Mouse (Mus musculus) cerebellum, postnatal 10 days (tissue): Measurements from ENCODE around the gene Esrrg.

ENCODE experiments used
- DNase-seq, 2 experiments: peaks; one replicate each; pipeline ENCODE4 v3.0.0; 2021; ENCODE audit warnings: mixed read lengths in 2 of 2

Esrrg gene

GRCm38 (mm10) chr1:187779589-187780178, 171.1 kb downstream of the Esrrg start:
- no peak for DNase-seq

GRCm38 (mm10) chr1:187785226-187785625, 176.6 kb downstream of the Esrrg start:
- no peak for DNase-seq

GRCm38 (mm10) chr1:187787055-187788016, 178.7 kb downstream of the Esrrg start:
- no peak for DNase-seq

- DNase-seq = no peak
These were observed 185.8 kb downstream of the Esrrg start for GRCm38 (mm10) chr1:187794240-187794930.

- no peak for DNase-seq
These were observed 187.0 kb downstream of the Esrrg start for GRCm38 (mm10) chr1:187795551-187795950.

GRCm38 (mm10) chr1:187799300-187799699, 190.7 kb downstream of the Esrrg start:
- peak; percentile 57 for DNase-seq

- no peak for DNase-seq
These were observed 192.2 kb downstream of the Esrrg start for GRCm38 (mm10) chr1:187800761-187801160.

GRCm38 (mm10) chr1:187803566-187803965, 195.0 kb downstream of the Esrrg start:
- no peak for DNase-seq

GRCm38 (mm10) chr1:187803997-187804396, 195.4 kb downstream of the Esrrg start:
- no peak for DNase-seq

- no peak for DNase-seq
These were observed 196.4 kb downstream of the Esrrg start for GRCm38 (mm10) chr1:187805001-187805400.

GRCm38 (mm10) chr1:187807477-187808390, 199.1 kb downstream of the Esrrg start:
- DNase-seq = peak; percentile 72 to 76

- DNase-seq = no peak
These were observed 199.9 kb downstream of the Esrrg start for GRCm38 (mm10) chr1:187808391-187808922.

- DNase-seq = no peak
These were observed 201.0 kb downstream of the Esrrg start for GRCm38 (mm10) chr1:187809546-187809945.

- DNase-seq = no peak
These were observed 210.8 kb downstream of the Esrrg start for GRCm38 (mm10) chr1:187819406-187819805.

GRCm38 (mm10) chr1:187821368-187821811, 212.8 kb downstream of the Esrrg start:
- no peak for DNase-seq

GRCm38 (mm10) chr1:187823351-187823750, 214.8 kb downstream of the Esrrg start:
- no peak for DNase-seq

- DNase-seq = no peak
These were observed 217.0 kb downstream of the Esrrg start for GRCm38 (mm10) chr1:187825421-187826097.

- no peak for DNase-seq
These were observed 217.5 kb downstream of the Esrrg start for GRCm38 (mm10) chr1:187826140-187826539.

- no peak for DNase-seq
These were observed 218.3 kb downstream of the Esrrg start for GRCm38 (mm10) chr1:187826869-187827268.

- DNase-seq = no peak
These were observed 222.3 kb downstream of the Esrrg start for GRCm38 (mm10) chr1:187830937-187831336.

GRCm38 (mm10) chr1:187832851-187833250, 224.3 kb downstream of the Esrrg start:
- no peak for DNase-seq
